Mouse (Mus musculus) brown adipose tissue, adult 24 weeks (tissue): ENCODE measurements at regions not wholly inside any gene's neighbourhood (a gene's known extent, or its start where the extent isn't known, plus 50 kb on each side); places are given as distances from the start of the nearest gene placed in this dataset.
"Not testable (repeated sequence)": the region's sequence is repeated elsewhere in the genome, so short reads cannot be mapped to it uniquely, and the experiment has no call there.

Experiments
- H3K27ac ChIP-seq: fragments of 200-500 bp; replicated peaks from 2 replicates; pipeline ENCODE4 v1.5.1; 2012; ENCODE audit warnings: low read depth, mild to moderate bottlenecking, low read length
- H3K4me1 ChIP-seq: fragments of 200-500 bp; 2 replicates; pipeline ENCODE4 v1.6.1; 2012; ENCODE audit warnings: low read length, mixed read lengths; ENCODE audit not compliant: control insufficient read depth, insufficient read depth, insufficient read length
- H3K4me3 ChIP-seq: fragments of 200-500 bp; 2 replicates; pipeline ENCODE4 v1.5.1; 2012; ENCODE audit warnings: low read depth, mild to moderate bottlenecking, low read length, moderate library complexity; ENCODE audit not compliant: insufficient read depth

DNA sequence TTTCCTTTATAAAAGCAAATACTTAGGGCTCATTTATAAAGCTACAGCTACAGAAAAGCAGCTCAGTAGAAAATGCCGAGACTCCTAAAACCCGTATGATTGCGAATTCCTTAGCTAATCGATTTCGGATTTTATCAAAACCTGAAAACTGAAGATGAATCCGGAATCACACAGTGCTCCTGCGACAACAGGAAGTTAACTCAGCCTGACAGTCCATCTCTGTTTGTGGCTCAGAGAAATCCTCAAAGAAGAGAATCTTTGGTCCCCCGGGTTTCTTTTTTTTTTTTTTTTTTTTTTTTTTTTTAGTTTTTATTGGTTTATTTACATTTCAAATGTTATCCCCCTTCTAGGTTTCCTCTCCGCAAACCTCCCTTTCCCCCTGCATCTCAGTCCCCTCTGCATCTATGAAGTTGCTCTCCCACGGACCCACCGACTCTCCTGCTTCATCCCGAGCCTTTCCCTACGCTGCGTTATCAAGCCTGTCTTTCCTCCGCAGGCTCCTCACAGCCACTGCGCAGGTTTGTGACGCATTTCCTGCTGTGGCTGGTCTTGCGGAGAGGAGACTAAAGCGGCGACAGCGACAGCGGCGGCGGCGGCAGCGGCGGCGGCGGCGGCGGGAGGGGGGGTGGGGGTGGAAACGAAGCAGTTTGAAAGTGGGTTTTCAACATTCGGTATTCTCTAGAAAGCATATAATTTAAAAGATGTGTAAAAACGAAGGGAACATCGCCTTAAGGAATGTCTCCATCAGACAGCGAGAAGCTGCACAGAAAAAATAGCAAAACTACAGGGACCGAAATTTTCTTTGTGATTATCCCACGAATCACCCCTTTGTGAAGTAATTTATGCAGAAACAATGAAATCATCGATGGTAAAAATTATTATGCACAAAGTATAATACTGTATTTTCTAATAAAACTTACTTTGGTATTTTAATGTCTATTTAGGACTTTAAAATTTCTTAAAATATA lies 352.3 kb upstream of the Snrpn start:
- H3K4me3 ChIP-seq: peak overlapping the region; percentile 28
- not testable (repeated sequence) for H3K27ac ChIP-seq

DNA sequence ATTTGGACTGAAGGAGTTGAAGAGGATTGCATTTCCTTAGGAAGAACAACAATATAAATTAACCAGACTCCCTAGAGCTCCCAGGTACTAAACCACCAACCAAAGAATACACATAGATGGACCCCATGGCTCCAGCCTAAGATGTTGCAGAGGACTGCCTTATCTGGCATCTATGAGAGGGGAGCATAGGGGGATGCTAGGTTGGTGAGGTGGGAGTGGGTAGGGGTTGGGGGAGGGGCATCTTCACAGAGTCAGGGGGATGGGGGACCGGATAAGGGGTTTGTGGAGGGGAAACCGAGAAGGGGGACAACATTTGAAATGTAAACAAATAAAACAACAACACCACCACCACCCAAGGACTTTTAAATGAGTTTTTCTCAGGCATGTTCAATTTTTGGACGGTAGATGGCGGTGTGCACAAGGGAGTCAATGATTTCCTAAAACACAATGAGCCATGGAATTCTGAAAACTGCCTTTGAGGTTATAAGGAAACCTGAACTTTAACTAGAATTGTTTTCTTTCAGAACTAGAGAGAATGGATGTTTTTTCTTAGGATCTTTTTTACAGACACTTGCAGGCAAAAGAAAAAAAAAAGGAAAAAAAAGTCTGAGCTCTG lies 347.9 kb upstream of the Snrpn start:
- not testable (repeated sequence) for H3K4me3 ChIP-seq, H3K4me1 ChIP-seq, H3K27ac ChIP-seq

More for the DNA sequence above, 352.3 kb upstream of the Snrpn start:
- H3K4me1 ChIP-seq: not testable (repeated sequence)

DNA sequence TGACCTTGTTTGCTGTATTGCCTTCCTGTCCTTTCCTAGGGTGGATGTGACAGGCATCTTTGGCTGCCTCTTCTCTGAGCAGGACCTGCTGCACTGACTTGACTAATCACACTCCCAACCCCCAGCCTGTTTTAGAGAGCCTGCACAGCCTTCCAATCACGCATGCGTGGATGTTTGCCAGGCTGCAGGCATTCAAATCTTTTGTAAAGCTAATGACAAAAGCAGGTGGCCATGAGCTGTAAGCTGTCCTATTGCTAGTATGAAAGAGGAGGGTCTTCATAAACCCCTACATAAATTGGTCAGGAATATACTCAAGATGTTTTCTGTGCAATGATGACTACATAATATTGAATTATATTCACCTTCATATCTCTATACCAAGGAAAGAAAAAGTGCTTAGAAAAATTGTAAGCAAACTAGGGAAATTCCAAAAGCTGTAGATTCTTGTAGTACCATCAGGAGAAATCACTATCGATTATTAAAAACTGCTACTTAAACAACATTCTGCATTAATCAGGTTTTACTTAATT lies 310.1 kb upstream of the Snrpn start:
- not testable (repeated sequence) for H3K4me1 ChIP-seq, H3K27ac ChIP-seq

DNA sequence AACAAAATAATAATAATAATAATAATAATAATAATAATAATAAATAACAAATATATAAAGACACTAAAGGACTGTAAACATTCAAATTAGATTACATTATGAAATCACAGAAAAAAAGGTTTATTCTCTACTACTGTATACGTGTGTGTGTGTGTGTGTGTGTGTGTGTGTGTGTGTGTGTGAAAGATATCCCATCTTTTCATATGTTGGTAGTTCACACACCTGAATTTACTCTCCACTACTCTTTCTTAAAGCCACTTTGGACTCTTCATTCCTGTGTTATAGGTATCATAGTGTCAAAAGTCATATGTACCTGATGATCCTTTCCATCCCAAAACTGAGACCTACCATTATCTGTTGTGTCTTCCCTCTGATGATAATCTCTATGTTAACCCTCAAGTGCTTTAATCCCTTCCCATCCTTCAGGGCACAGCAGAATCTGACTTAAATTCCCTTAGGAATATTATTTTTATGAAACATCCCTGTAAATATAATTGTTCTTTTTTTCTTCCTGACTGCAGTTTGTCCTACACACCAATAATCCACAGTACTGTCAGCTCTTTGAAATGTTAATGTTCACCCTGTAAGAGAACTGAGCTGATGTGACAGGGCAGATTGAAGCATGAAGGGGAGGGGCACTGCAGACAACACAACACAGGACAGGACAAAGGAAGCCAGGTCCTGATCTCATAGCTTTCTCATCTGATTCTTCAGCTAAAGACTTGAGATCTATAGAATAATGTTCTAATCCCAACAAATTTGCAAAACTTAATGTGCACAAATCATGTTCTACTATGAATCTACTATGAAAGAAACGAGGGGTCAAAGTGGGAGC lies 309.4 kb upstream of the Snrpn start:
- not testable (repeated sequence) for H3K4me3 ChIP-seq, H3K4me1 ChIP-seq, H3K27ac ChIP-seq

More for the DNA sequence above, 310.1 kb upstream of the Snrpn start:
- not testable (repeated sequence) for H3K4me3 ChIP-seq

DNA sequence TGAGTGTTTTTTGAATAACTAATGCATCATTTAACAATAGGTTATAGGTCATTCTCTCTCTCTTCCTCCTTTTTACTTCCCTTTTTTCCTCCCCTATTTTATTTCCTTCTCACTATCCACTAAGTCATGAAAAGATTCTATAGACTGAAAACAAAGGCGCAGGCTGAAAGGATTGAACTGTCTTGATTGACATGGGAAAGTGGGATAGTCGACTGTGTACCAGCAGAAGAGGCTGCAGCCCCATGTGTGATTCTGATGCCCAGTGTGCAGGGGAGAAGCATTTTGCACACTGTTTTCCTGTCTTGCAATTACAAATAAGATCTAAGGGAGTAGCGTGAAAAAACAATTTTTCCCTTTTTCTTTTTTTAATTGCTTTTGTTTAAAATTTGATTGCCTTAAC lies 298.8 kb upstream of the Snrpn start:
- no peaks in the 10 kb centered on the region for H3K4me1 ChIP-seq
- no peak overlapping the region for H3K27ac ChIP-seq
- no peak overlapping the region for H3K4me3 ChIP-seq

DNA sequence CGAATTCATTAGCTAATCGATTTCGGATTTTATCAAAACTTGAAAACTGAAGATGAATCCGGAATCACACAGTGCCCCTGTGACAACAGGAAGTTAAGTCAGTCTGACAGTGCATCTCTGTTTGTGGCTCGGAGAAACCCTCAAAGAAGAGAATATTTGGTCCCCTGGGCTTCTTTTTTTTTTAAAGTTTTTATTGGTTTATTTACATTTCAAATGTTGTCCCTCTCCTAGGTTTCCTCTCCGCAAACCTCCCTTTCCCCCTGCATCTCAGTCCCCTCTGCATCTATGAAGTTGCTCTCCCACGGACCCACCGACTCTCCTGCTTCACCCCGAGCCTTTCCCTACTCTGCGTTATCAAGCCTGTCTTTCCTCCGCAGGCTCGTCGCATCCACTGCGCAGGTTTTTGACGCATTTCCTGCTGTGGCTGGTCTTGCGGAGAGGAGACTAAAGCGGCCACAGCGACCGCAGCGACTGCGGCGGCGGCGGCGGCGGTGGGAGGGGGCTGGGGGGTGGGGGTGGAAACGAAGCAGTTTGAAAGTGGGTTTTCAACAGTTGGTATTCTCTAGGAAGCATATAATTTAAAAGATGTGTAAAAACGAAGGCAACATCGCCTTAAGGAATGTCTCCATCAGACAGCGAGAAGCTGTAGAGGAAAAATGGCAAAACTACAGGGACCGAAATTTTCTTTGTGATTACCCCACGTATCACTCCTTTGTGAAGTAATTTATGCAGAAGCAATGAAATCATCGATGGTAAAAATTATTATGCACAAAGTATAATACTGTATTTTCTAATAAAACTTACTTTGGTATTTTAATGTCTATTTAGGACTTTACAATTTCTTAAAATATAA lies 251.2 kb upstream of the Snrpn start:
- H3K4me3 ChIP-seq: peak overlapping the region; percentile 8; the same call in 1 of the 2 replicates
- H3K4me1 ChIP-seq, H3K27ac ChIP-seq: not testable (repeated sequence)

DNA sequence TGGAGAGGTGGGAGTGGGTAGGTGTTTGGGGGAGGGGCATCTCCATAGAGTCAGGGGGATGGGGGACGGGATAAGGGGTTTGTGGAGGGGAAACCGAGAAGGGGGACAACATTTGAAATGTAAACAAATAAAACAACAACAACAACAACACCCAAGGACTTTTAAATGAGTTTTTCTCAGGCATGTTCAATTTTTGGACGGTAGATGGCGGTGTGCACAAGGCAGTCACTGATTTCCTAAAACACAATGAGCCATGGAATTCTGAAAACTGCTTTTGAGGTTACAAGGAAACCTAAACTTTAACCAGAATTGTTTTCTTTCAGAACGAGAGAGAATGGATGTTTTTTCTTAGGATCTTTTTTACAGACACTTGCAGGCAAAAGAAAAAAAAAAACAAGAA lies 246.9 kb upstream of the Snrpn start:
- H3K27ac ChIP-seq, H3K4me3 ChIP-seq, H3K4me1 ChIP-seq: not testable (repeated sequence)

DNA sequence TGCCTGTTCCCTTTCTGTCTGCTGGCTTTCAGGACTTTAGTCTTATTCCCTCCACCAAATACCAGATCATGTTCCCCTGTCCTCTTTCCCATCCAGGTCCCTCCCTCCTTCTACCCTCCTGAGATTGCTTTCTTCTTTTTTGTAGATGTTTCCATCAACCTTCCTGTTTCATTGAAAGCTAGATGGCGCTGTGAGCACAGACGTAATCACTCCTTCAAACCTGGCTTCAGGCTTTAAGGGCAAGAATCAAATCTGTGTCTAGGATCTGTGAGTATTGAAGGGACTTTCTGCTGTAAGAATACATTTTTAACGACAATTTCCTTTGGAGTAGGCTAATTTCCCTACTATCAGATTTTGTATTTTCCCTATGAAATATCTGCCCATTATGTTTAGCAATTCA lies 234.0 kb upstream of the Snrpn start:
- not testable (repeated sequence) for H3K4me3 ChIP-seq, H3K27ac ChIP-seq, H3K4me1 ChIP-seq

DNA sequence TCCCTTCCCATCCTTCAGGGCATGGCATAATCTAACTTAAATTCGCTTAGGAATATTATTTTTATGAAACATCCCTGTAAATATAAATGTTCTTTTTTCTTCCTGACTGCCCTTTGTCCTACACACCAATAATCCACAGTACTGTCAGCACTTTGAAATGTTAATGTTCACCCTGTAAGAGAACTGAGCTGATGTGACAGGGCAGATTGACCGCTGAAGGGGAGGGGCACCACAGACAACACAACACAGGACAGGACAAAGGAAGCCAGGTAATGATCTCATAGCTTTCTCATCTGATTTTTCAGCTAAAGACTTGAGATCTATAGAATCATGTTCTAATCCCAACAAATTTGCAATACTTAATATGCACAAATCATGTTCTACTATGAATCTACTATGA lies 212.2 kb upstream of the Snrpn start:
- H3K4me1 ChIP-seq, H3K27ac ChIP-seq, H3K4me3 ChIP-seq: not testable (repeated sequence)
